Mouse (Mus musculus): ENCODE results near the gene Aanat.

DNA sequence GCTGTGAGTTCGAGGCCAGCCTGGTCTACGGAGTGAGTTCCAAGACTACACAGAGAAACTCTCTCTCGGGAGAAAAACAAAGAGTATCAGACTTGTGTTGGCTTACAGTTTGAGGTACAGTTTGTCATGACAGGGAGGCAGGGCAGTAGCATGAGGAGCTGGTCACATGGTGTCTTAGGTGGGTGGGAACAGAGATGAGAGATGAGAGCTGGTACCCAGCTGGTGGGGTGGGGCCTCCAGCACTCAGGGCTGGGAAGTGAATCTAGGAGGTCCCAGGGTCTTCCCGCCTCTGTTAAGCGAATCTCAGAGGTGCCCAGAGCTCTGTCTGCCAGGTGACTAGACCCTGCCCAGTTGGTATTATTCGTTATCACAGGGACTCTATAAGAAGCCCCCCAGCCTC lies 43.2 kb downstream of the Aanat start:
- TF ChIP-seq CTCF (IDR thresholded peaks at IDR 0.05; ENCODE audit: extremely low read depth, insufficient read depth, insufficient read length, insufficient replicate concordance) (no peak), POLR2A (IDR thresholded peaks at IDR 0.05; ENCODE audit: low read depth, low read length) (no peak)

Measured in spleen, adult 2 months (tissue).